Mouse (Mus musculus) myocyte (in vitro differentiated cells): ENCODE data around the gene Mnx1. TPM values are rescaled to one million over a fixed set of nuclear protein-coding genes. Genes with fewer than 3 reads are reported as not detected.
A peak's percentile ranks its signal among the peaks of the same experiment; 100 is the strongest.
"Not testable (repeated sequence)": the region's sequence is repeated elsewhere in the genome, so short reads cannot be mapped to it uniquely, and the experiment has no call there.

ENCODE experiments used
- H3K27me3 ChIP-seq: one replicate; pipeline ENCODE4 v1.6.1; 2011; ENCODE audit not compliant: control insufficient read depth, insufficient read depth, insufficient read length
- H3K36me3 ChIP-seq: one replicate; pipeline ENCODE4 v1.6.1; 2011; ENCODE audit not compliant: control insufficient read depth, insufficient read depth
- H3K4me2 ChIP-seq: one replicate; pipeline ENCODE4 v1.6.1; 2011; ENCODE audit warnings: low read depth, control low read depth
- H3K4me3 ChIP-seq: one replicate; pipeline ENCODE4 v1.5.1; 2011; ENCODE audit warnings: mild to moderate bottlenecking, control low read depth, moderate library complexity
- H3K79me2 ChIP-seq: one replicate; pipeline ENCODE4 v1.6.1; 2011; ENCODE audit not compliant: control insufficient read depth, insufficient read depth
- H3ac ChIP-seq: one replicate; pipeline ENCODE4 v1.6.1; 2011; ENCODE audit not compliant: control insufficient read depth, insufficient read length
- CEBPB ChIP-seq: IDR thresholded peaks from 2 replicates; pipeline ENCODE4 v1.6.1; 2011; ENCODE audit warnings: mild to moderate bottlenecking, moderate library complexity; ENCODE audit not compliant: poor library complexity, insufficient read depth, severe bottlenecking
- E2F4 ChIP-seq: IDR thresholded peaks from one replicate; pipeline ENCODE4 v1.6.1; 2011; ENCODE audit warnings: mild to moderate bottlenecking, control low read depth, moderate library complexity; ENCODE audit not compliant: insufficient read depth
- MAX ChIP-seq: IDR thresholded peaks from one replicate; pipeline ENCODE4 v1.6.1; 2011; ENCODE audit warnings: low read depth, mild to moderate bottlenecking, control low read depth
- MYOD1 ChIP-seq, 3 experiments: IDR thresholded peaks; one replicate each; pipeline ENCODE4 v1.6.1; 2011; ENCODE audit warnings: control low read depth in 2 of 3, low read depth in 2 of 3, mild to moderate bottlenecking in 2 of 3, moderate library complexity in 1 of 3; ENCODE audit not compliant: insufficient read length in 2 of 3, control insufficient read depth in 1 of 3
- MYOG ChIP-seq, 3 experiments: IDR thresholded peaks; one replicate each; pipeline ENCODE4 v1.6.1; 2011; ENCODE audit warnings: control low read depth in 2 of 3, low read depth in 2 of 3, mild to moderate bottlenecking in 2 of 3; ENCODE audit not compliant: insufficient read length in 2 of 3, control insufficient read depth in 1 of 3, insufficient read depth in 1 of 3
- POLR2A ChIP-seq: IDR thresholded peaks from one replicate; pipeline ENCODE4 v1.6.1; 2011; ENCODE audit warnings: low read depth, mild to moderate bottlenecking, control low read depth, moderate library complexity; ENCODE audit not compliant: insufficient read length
- POLR2AphosphoS2 ChIP-seq: IDR thresholded peaks from one replicate; pipeline ENCODE4 v1.6.1; 2011; ENCODE audit warnings: low read depth, control low read depth; ENCODE audit not compliant: insufficient read length
- REST ChIP-seq: IDR thresholded peaks from one replicate; pipeline ENCODE4 v1.6.1; 2011; ENCODE audit warnings: mild to moderate bottlenecking, control low read depth, moderate library complexity; ENCODE audit not compliant: insufficient read depth, insufficient read length
- SRF ChIP-seq: IDR thresholded peaks from one replicate; pipeline ENCODE4 v1.6.1; 2011; ENCODE audit warnings: low read depth; ENCODE audit not compliant: control insufficient read depth, insufficient read length
- TCF12 ChIP-seq: IDR thresholded peaks from one replicate; pipeline ENCODE4 v1.6.1; 2011; ENCODE audit warnings: mild to moderate bottlenecking, control low read depth; ENCODE audit not compliant: poor library complexity, insufficient read depth, severe bottlenecking
- TCF3 ChIP-seq: IDR thresholded peaks from one replicate; pipeline ENCODE4 v1.6.1; 2011; ENCODE audit warnings: low read depth, control low read depth; ENCODE audit not compliant: insufficient read length
- USF1 ChIP-seq: IDR thresholded peaks from one replicate; pipeline ENCODE4 v1.6.1; 2011; ENCODE audit warnings: low read depth, mild to moderate bottlenecking, control low read depth, moderate library complexity
- polyA plus RNA-seq: library from polyadenylated mRNA; unstranded; fragments of >200 nt; fragmentation: generic; extraction: Trizol; gene quantifications from one replicate; pipeline ENCODE4 v1.2.1, GENCODE M21; 2012; ENCODE audit warnings: missing spikeins

Mnx1 gene
- polyA plus RNA-seq, 1 experiment, result not detected

GRCm38 (mm10) chr5:29462943-29463686 is 15.2 kb downstream of the Mnx1 start:
- TF ChIP-seq CEBPB, result no peak
- no peak for TF ChIP-seq MYOD1 (IDR thresholded peaks at IDR 0.05; ENCODE audit: control insufficient read depth in 1 of 3, insufficient read length in 2 of 3, low read depth in 2 of 3)
- no peak for TF ChIP-seq TCF3
- no peak for TF ChIP-seq POLR2AphosphoS2
- no peak for TF ChIP-seq USF1
- TF ChIP-seq MYOG (IDR thresholded peaks at IDR 0.05; ENCODE audit: control insufficient read depth in 1 of 3, insufficient read depth in 1 of 3, insufficient read length in 2 of 3, low read depth in 2 of 3), result no peak
- TF ChIP-seq E2F4, result no peak
- TF ChIP-seq SRF, result no peak
- no peak for TF ChIP-seq TCF12
- TF ChIP-seq POLR2A, result no peak
- TF ChIP-seq MAX, result no peak
- TF ChIP-seq REST, result no peak

GRCm38 (mm10) chr5:29456895-29457656 is 21.2 kb downstream of the Mnx1 start:
- no peaks in the 10 kb centered on the region for H3K27me3 ChIP-seq
- no peak overlapping the region for H3K4me2 ChIP-seq
- H3K36me3 ChIP-seq, result peaks cover 9% of the 10 kb centered on the region
- no peak overlapping the region for H3ac ChIP-seq
- no peak overlapping the region for H3K4me3 ChIP-seq
- no peaks in the 10 kb centered on the region for H3K79me2 ChIP-seq
- TF ChIP-seq MYOD1 (IDR thresholded peaks at IDR 0.05; ENCODE audit: control insufficient read depth in 1 of 3, insufficient read length in 2 of 3, low read depth in 2 of 3) (peak in 1 of 3 experiments; percentile 23), E2F4 (no peak)

More at GRCm38 (mm10) chr5:29462943-29463686, 15.2 kb downstream of the Mnx1 start:
- Histone ChIP-seq H3K36me3 (no peaks in the 10 kb centered on the region), H3K79me2 (no peaks in the 10 kb centered on the region), H3ac (no peak overlapping the region), H3K4me3 (no peak overlapping the region), H3K27me3 (peaks cover 14% of the 10 kb centered on the region), H3K4me2 (no peak overlapping the region)

GRCm38 (mm10) chr5:29452352-29452751 is 25.9 kb downstream of the Mnx1 start:
- Histone ChIP-seq H3K79me2 (no peaks in the 10 kb centered on the region), H3K4me3 (no peak overlapping the region), H3K27me3 (no peaks in the 10 kb centered on the region), H3K36me3 (peaks cover 32% of the 10 kb centered on the region), H3K4me2 (no peak overlapping the region), H3ac (no peak overlapping the region)
- no peak for TF ChIP-seq POLR2A
- TF ChIP-seq POLR2AphosphoS2, result peak; percentile 55

- Histone ChIP-seq H3K36me3 (peaks cover 60% of the 10 kb centered on the region), H3K79me2 (no peaks in the 10 kb centered on the region), H3ac (no peak overlapping the region), H3K4me3 (no peak overlapping the region), H3K4me2 (no peak overlapping the region), H3K27me3 (no peaks in the 10 kb centered on the region)
- TF ChIP-seq USF1 (no peak), TCF12 (no peak), REST (no peak), MYOG (IDR thresholded peaks at IDR 0.05; ENCODE audit: control insufficient read depth in 1 of 3, insufficient read depth in 1 of 3, insufficient read length in 2 of 3, low read depth in 2 of 3) (no peak), POLR2A (no peak), CEBPB (no peak), SRF (no peak), MAX (no peak), TCF3 (no peak), POLR2AphosphoS2 (no peak), E2F4 (no peak), MYOD1 (IDR thresholded peaks at IDR 0.05; ENCODE audit: control insufficient read depth in 1 of 3, insufficient read length in 2 of 3, low read depth in 2 of 3) (no peak)
These were observed 33.0 kb downstream of the Mnx1 start for GRCm38 (mm10) chr5:29445275-29445674.

- peaks cover 13% of the 10 kb centered on the region for H3K79me2 ChIP-seq
- H3K4me2 ChIP-seq, result peak overlapping the region; percentile 65
- not testable (repeated sequence) for H3ac ChIP-seq, H3K27me3 ChIP-seq, H3K4me3 ChIP-seq
- peaks cover 31% of the 10 kb centered on the region for H3K36me3 ChIP-seq
These were observed 41.5 kb downstream of the Mnx1 start for GRCm38 (mm10) chr5:29436728-29437127.
